Mouse (Mus musculus): ENCODE results near the gene Efna1. TPM values are rescaled to one million over a fixed set of nuclear protein-coding genes. Genes with fewer than 3 reads are reported as not detected.
A peak's percentile ranks its signal among the peaks of the same experiment; 100 is the strongest.

The Efna1 gene
- total RNA-seq, 2 experiments from 2014 or later = 6.4 TPM

DNA sequence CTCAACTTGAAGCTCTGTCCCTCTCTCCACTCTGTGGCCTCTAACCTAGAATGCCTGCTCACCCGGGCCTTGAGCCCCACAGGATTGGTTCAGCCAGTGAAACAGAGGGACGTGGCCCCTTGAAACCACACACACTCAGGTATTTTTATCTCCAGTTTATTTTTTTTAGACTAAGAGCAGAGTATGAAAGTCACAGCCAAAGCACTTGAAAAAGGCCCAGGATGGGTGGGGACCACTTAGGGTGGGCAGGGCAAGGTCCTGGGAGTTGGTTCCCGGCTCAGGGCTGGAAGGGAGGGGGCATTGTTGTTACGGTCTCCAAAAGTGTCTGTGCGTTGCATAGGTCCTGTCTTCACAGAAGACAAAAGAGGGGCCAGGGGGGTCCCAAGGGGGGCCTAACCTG lies 33.4 kb upstream of the Efna1 start:
- no peak for DNase-seq (ENCODE audit: low spot score in 2 of 2)

DNA sequence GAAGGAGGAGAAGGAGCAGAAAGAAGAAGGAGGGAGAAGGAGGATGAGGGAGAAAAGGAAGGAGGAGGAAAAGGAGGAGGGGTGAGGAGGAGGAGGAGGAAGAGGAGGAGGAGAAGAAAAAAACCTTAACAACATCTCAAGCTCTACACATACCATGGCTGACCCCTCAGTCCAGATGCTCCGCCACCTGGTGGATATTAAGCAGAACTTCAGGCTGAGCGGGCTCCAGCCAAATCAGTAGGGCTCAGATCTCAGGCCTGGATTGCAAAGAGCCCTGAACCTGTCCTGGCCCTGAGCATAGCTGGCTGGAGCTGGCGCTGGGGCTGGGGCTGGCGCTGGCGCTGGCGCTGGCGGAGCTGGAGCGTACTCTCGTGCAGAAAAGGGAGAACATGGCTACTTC lies 27.1 kb upstream of the Efna1 start:
- DNase-seq (ENCODE audit: low spot score in 2 of 2) = peak; percentile 50 to 69

DNA sequence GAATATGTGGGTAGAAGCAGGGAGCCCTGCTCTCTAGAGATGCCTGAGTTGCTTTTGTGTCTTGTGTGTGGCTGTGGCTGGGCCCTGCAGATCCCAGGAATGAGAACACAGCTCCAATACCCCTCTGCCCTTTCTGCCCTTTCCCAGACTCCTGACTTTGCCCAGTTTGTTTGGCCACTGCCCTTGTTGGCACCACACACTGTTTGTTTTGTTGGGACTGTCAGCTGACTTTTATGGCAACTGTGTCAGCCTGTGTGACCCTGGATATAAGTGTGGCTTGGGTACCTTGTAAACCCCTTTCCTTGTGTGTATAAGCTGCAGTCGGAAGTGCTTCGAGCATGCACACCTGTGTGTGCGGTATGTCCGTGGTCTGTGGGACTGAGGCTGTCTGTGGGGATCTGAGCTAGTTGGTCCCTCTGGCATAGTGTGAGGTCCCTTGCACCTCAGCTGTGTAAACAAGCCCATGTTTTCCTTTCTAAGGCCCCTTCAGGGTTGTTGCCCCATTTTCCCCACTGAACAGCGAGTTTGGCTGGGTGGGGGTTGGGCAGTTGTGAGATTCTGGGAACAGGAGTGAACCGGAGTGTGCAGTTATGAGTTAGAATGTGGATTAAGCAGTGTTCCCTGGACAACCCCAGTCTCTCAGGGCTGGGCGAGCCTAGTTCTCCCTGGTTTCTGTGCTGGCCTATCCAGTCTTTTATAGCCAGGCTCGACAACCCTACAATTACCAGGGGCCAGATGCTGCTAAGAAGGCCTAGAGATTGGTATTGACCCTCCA lies 24.8 kb upstream of the Efna1 start:
- no peak for DNase-seq (ENCODE audit: low spot score in 2 of 2)

DNA sequence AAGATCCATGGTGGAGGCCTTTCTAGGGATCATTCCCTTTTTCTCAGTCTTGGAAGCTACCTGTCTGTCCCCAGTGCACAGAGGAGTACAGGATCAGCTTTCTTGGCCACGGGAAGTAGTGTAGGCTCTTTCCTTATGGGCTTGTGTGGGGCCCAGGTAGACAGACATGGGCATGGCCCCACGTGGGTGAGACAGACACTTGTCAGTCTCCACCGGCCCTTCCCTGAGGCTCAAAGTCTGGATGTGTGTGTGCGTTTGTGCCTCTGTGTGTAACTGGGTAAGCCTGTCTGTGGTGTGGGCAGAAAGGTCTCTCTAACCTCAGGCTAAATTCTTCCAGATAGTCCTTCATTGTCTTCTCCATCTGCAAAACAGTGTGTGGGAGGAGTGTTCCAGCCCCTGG lies 24.2 kb upstream of the Efna1 start:
- no peak for DNase-seq (ENCODE audit: low spot score in 2 of 2)

DNA sequence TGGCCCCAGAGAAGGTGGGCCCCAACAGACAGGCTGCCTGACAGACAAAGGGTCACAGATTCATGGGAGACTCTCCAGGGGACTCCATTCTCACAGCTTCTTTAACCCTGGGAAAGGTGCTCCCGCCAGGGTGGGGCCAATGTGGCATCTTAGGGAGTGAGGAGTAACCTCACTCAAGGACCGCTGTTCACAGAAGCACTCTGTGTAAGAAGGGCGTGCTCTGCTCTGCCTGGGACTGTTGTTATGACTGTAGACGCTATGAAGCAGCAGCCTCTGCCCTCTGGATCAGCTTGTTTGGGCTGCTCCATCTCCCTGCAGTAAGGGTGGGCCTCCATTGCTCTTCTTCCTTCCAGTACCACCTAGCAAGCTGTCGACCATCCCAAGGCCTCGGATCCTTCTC lies 23.5 kb upstream of the Efna1 start:
- no peak for DNase-seq (ENCODE audit: low spot score in 2 of 2)

DNA sequence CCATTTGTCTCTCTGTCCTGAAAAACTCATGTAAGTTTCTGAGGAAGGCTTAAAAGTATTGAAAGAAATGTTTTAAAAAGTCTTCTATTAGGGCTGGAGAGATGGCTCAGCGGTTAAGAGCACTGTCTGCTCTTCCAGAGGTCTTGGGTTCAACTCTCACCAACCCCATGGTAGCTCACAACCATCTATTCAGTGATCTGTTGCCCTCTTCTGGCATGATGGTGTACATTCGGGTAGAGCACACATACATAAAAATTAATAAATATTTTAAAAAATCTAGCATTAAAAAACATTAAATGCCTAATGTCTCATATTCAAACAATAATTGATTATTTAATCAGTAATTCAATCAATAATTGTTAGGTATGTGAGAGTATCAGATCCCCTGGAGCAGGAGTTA lies 19.6 kb upstream of the Efna1 start:
- no peak for DNase-seq (ENCODE audit: low spot score in 2 of 2)

DNA sequence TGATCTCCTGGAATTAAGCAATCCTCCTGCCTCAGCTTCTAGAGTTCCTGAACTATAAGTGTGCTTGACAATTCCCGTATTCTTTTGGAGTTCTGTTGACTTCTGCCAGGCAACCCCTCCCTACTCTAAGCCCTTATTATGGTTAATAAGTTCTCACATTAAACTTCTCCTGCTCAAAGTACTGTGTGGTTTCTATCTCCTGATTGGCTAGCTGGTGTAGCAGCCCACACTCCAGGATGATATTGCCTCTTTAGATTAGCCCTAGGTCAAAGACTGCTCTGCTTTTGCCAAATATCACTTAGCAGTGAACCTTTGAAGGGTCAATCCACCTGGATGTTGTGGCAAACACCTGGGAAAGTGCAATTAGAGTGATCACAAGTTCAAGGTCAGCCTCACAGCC lies 19.1 kb upstream of the Efna1 start:
- no peak for DNase-seq (ENCODE audit: low spot score in 2 of 2)

DNA sequence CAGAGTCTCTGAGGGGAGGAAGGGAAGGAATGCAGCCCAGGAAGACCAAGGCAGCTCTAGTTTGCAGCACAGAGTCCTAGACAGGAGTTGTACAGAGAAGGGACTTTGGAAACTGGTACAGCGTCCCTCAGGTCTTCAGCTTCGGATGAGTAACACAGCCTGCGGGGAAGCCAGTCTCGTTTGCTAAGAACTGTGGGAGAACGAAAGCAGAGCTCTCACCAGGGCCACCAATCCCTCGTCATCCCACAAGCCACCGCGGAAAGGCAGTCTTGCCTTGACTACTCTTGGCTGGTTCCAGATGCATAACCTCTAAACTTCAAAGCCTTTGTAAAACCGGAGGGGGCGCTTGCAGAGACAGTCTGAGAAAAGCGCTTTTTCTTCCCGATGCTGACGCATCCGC lies 18.6 kb upstream of the Efna1 start:
- no peak for DNase-seq (ENCODE audit: low spot score in 2 of 2)

DNA sequence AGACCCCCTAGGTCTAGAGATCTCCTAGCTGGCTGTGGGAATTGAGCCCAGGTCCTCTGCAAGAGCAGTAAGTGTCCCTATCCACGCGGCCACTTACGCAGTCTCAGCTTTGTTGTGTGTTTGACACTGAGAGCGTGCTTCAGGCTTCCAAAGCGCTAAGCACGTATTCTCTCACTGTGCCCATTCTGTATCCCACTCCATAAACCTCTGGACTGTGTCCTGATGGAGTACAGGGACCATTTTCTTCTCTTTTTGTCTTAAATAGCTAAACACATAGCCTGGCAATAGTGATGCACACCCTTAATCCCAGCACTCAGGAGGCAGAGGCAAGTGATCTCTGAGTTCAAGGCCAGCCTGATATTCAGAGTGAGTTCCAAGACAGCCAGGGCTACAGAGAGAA lies 18.0 kb upstream of the Efna1 start:
- no peak for DNase-seq (ENCODE audit: low spot score in 2 of 2)

DNA sequence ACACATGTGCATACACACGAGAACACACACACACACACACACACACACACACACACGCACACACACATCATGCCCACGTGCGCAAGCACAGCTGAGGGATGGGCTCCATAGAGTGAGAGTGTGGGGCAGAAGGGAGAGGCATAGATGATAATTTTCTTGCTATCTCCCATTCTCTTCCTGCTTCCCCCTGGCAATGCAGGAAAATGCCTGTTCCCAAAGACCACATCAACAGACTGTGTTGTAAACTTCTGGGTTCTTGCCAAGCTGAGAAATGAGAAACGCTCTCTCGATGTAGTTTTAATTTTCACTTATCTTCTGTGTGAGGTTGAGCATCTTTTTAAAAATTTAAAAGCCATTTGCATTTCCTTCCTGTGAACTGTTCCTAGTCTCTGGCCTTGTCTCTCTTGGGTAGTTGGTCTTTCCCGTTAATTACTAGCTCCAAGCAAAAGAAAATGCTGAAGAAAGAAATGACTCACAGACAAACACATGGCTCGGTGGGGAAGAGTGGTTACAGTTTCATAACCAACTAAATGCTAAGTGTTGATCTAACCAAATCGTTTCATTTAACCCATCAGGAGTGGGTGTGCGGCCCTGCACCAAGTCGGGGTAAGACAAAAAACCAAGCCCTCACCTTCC lies 15.9 kb upstream of the Efna1 start:
- DNase-seq (ENCODE audit: low spot score in 2 of 2) = no peak

DNA sequence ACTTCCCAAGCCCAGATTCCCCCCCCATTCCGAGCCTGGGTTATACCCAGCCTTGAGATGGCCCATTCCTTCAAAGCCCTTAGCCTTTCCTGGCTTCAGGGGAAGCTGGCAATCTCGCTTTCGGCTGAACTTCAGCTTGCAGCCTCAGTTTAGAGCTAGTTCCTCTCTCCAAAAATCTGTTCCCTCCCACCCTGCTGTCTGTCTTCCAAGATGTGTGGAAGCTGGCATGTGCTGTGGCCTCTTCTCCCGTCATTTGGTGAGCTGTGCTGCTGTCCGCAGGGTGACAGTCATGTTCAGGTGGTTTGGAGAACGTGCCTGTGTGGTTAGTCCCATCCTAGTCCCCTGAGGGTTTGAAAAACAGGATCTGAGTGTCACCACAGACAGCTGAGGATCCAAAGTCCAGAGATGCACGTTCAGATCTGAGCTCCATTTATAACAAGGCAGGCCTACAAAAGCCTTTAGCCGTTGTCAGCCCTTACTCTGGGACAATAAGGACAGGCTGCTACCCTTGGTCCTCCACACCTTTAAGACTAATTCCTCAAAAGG lies 14.8 kb upstream of the Efna1 start:
- DNase-seq (ENCODE audit: low spot score in 2 of 2) = no peak

DNA sequence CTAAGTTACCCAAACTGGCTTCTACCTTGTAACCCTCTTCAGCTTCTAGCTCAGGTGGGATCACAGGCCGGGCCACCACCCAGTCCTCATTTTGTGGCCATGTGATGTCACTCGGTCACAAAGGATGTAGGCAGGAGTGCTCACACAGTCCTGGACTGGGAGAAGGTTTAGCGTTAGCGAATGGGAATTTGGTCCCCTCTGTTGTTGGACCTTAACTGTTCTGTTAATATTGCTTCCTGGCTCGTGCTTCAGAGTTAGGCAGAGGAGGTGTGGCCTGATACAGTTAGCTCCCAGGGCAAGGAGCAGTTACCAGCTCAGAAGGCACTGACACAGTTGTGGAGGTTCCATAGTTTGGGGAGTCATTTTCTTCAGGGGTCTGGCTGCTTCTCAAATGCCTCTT lies 13.3 kb upstream of the Efna1 start:
- DNase-seq (ENCODE audit: low spot score in 2 of 2) = no peak

DNA sequence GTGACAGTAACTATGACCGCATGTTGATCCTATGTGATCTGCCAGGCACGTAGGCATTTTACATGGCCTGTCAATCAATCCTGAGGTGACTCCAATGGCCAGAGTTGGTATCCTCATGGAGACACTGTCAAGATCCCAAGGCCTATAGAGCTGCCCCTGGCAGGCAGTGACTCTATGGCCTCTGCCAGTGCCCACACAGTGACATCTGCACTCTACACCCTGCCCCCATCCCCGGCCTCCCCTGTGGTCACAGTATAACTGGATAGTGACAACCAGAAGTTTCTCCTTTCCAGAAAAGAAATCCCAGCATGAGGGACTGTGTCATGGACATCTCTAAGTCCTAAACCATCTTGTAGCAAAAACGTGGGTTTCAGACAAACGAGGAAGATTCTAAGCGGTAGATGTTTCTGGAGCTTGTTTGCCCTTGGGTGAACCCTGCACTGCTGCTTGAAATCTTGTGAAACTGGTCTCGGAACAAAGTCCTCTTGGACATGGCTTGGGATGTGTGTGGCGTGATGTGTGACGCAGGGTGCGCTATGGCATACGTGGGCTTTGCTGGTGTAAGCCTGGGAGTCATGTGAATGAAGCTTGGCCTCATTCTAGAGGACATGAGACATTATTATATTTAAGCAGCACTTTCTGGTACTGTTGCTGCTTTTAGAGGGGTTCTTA lies 12.4 kb upstream of the Efna1 start:
- DNase-seq (ENCODE audit: low spot score in 2 of 2) = no peak

DNA sequence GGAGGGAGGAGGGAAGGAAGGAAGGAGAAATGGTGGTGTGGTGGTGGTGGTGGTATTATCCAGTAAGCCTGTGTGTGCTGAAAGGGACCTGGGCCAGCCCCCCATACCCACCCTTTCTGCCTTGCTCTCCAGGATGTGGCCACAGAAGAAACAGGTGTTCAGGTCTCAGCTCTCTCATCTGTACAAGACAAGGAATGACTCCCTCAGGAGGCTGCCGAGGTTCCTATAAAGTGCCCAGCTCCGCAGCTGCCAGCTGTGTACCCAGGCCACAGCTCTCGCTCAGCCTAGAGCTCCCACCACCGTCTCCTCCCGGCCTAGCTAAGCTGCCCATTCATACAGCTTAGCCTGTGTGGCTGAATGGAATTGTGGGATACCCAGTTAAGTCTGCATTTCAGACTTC lies 11.4 kb upstream of the Efna1 start:
- no peak for DNase-seq (ENCODE audit: low spot score in 2 of 2)

DNA sequence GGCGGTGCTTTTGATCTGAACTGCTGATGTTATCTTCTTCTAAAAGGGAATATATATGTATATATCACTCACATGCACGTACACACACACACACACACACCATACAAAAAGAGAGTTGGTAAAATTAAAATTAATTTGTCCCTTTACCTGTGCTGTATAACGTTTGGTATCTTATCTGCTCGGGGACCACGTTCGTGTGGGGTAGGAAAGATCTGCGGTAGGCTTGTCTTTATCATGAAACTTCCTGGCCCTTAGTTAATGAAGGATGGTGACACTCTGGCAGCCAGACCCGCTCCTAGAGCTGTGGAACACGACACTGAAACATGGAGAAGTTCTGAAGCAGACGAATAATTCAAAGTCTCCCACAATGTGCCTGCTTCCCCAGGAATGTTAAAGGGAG lies 10.9 kb upstream of the Efna1 start:
- DNase-seq (ENCODE audit: low spot score in 2 of 2) = no peak

DNA sequence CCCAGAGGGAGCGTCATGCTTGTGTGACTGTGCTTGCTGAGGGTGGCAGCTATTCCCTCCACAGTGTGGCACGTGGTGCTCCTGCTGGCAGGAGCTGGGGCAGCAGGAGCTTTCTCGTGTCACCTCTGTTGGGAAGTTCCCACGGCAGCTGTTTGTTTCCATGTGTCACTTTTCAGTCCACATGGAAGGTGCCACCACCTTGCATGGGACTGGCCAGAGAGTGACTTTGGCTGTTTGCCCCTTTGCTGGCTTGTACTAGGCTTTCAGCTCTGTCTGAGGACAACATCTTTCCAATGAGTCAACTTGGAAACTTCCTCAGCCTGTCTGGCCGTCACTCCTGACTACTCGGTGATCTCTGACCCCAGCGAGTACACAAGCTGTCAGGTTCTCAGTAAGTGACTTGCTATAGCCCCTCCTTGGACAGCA lies 7.6 kb upstream of the Efna1 start:
- no peak for DNase-seq (ENCODE audit: low spot score in 2 of 2)

DNA sequence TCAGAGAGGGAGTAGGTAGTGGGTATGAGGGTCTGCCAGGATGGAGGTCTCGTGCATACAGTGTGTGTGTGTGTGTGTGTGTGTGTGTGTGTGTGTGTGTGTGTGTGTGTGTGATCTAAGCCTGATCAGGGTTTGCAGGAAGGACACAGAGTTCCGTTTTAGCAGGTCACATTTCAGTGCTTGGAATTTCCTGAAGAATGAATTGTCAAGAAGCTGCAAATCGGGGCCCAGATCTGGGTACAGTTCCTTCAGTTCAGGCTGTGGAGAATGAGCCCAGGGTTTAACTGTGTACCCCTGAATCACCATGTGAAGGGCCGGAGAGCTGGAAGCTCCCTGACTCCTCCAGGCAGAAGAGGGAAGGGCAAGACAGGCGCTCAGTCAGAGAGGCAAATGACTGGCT lies 6.3 kb upstream of the Efna1 start:
- DNase-seq (ENCODE audit: low spot score in 2 of 2) = no peak

DNA sequence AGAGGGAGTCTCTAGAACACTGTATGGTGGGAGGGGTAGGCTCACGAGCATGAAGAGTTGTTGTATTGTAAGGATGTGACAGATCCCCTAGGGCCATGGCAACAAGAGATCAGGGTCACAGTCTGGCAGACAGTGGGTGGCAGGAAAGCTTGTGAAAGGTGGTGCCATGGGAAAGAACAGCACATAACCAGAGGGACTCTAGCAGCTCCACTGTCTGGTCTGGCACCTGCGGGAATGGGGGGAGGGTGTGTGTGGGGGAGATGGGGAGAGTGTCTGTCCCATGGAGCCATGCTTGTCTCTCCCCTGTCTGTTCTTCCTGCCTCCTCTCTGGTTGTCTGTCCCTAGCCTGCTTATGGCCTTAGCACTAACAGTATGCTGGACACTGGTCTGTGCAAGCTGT lies 4.6 kb upstream of the Efna1 start:
- DNase-seq (ENCODE audit: low spot score in 2 of 2) = no peak

DNA sequence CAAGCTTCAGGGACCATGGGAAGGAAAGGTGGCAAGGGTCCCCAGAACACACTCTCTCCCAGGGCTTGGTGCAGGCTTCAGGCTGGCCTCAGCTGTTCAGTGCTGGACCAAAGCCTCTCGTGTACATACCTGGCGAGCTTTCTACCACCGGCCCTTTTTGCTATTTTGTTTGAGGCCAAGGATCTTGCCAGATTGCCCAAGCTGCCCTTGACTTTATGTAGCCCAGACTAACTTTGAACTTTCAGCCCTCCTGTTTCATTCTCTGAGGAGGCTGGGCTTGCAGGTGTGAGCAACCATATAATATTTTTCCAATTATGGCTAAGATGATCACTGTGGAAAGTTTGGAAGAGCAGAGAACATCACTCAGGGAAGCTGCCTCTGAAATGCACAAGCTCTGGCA lies 3.3 kb upstream of the Efna1 start:
- no peak for DNase-seq (ENCODE audit: low spot score in 2 of 2)

DNA sequence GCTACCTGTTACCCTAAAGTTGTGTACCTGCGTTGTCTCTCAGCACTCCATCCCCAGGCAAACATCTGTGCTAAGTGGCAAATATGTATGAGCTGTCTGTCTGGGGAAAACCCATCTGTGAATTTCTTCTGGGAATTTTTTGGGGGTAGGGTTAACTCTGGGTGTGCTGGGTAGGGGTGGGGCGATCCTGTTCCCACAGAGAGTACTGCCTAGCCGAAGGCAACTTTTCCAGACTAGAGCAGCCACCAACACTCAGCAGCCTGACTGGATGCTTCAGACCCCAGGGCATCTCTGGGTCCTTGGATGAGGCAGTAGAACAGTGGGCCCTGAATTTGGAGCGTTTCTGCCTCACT lies 1.3 kb upstream of the Efna1 start:
- DNase-seq (ENCODE audit: low spot score in 2 of 2) = no peak

DNA sequence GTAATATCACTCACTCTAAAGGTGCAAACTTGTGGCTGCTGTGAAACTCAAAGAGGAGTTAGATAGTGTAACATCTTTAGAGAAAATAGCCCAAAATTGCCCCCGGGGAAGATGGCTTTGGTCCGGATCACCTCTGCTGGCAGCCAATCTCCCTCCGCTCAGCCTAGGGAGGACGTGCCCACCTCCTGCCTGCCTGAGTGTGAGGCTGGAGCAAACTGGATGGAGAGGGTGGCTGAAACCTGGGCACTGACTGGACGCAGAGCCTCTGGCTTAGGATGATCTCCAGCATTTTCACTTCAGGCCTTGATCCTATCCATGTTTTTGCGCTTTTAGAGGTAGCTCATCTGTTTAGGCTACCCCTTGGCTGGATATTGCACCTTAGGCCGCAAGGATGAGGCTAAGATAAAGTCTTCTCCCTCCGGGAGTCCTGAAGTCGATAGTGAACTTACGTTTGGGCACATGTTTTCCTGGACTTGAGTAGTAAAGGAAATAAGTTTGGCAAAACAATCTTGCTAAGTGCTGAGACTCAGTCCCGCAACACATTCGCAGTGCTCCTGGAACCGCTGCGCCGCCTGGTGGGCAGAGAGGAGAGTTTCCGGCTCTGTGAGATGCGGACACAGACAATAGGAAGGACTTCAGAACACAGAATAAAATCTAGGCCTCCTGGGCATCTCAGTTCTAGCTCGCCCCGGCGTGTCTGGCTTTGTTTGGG lies 793 bp upstream of the Efna1 start:
- peak; percentile 81 to 88 for DNase-seq (ENCODE audit: low spot score in 2 of 2)
